ENCODE assay signal across 26 mouse cellular contexts in genomic region chr11:48830279-48830678, GRCm38 (mm10). TPM values are rescaled to one million over a fixed set of nuclear protein-coding genes. Genes with fewer than 3 reads are reported as not detected.
DNase-seq lines count a peak whose midpoint lies in the region; ATAC-seq and TF ChIP-seq lines count a peak whose summit lies in the region.
"Had no signal": no experiment of that assay in that cellular context is flagged by ENCODE, and none has a peak within 500 bp of the region (broad histone marks: within the 10 kb centered on the region; RNA-seq: fewer than 3 reads in every experiment).

No protein-coding gene starts in this region.

- no peaks in the 10 kb centered on the region; the same call in 1 of the 2 replicates for H3K79me2 ChIP-seq in MEL (ENCODE audit: control insufficient read depth, insufficient read depth, low read length, poor library complexity)

- no peak for TF ChIP-seq CTCF in lung, postnatal 0 days (IDR thresholded peaks at IDR 0.05)
- TF ChIP-seq CTCF in MEL (IDR thresholded peaks at IDR 0.05 in 2 of 3, conservative IDR thresholded peaks at IDR 0.05 in 1 of 3; ENCODE audit: control insufficient read depth in 1 of 3, insufficient read depth in 1 of 3, low read depth in 2 of 3, low read length in 3 of 3, poor library complexity in 1 of 3, severe bottlenecking in 1 of 3): no peak

- H3K9me3 ChIP-seq in heart, embryonic 13.5 days: no peaks in the 10 kb centered on the region; the same call in 1 of the 2 replicates
- no peaks in the 10 kb centered on the region for H3K9me3 ChIP-seq in lung, postnatal 0 days (ENCODE audit: low read length)
- H3K9me3 ChIP-seq in MEL (replicated peaks; ENCODE audit: insufficient read depth, low read length): no peaks in the 10 kb centered on the region
- H3K9me3 ChIP-seq: embryonic facial prominence, embryonic 13.5 days; embryonic facial prominence, embryonic 15.5 days; forebrain, embryonic 12.5 days had no signal

- H3K27me3 ChIP-seq in heart, embryonic 13.5 days (replicated peaks): no peaks in the 10 kb centered on the region
- H3K27me3 ChIP-seq in lung, postnatal 0 days (replicated peaks; ENCODE audit: insufficient read depth, low read length): no peaks in the 10 kb centered on the region
- H3K27me3 ChIP-seq in MEL (ENCODE audit: control insufficient read depth in 1 of 2, insufficient read depth in 2 of 2, low read length in 2 of 2): no peaks in the 10 kb centered on the region
- H3K27me3 ChIP-seq: embryonic facial prominence, embryonic 13.5 days; embryonic facial prominence, embryonic 15.5 days had no signal

- no peak overlapping the region for H3K4me3 ChIP-seq in heart, embryonic 13.5 days
- H3K4me3 ChIP-seq in lung, postnatal 0 days (ENCODE audit: low read depth, low read length): no peak overlapping the region
- H3K4me3 ChIP-seq in MEL (ENCODE audit: control insufficient read depth in 1 of 2, insufficient read depth in 1 of 2, low read depth in 2 of 2, low read length in 2 of 2): no peak overlapping the region
- H3K4me3 ChIP-seq: embryonic facial prominence, embryonic 13.5 days; embryonic facial prominence, embryonic 15.5 days; erythroblast, embryonic 14.5 days; forebrain, embryonic 10.5 days; forebrain, embryonic 12.5 days had no signal

- WGBS in heart, embryonic 13.5 days: 32% methylated on average over 2 of the region's 2 CpGs
- 41% methylated on average over 2 of the region's 2 CpGs for WGBS in lung, postnatal 0 days

- 0 out of 2 replicates have a peak overlapping the region, but pooled peaks have one; percentile 28 for H3K9ac ChIP-seq in heart, embryonic 13.5 days
- no peak overlapping the region for H3K9ac ChIP-seq in lung, postnatal 0 days (replicated peaks; ENCODE audit: low read depth)
- H3K9ac ChIP-seq in MEL (ENCODE audit: control insufficient read depth, low read depth, low read length, poor library complexity, severe bottlenecking): no peak overlapping the region
- H3K9ac ChIP-seq: embryonic facial prominence, embryonic 13.5 days; embryonic facial prominence, embryonic 15.5 days; forebrain, embryonic 12.5 days had no signal

- intact Hi-C loops in heart, postnatal 36 days (cut with DNase I): no loop called here

- TF ChIP-seq POLR2A in MEL (IDR thresholded peaks at IDR 0.05; ENCODE audit: control insufficient read depth in 1 of 2, insufficient read depth in 1 of 2, low read depth in 1 of 2, low read length in 2 of 2, poor library complexity in 1 of 2): no peak

- peak; percentile 90 for TF ChIP-seq EP300 in lung, postnatal 0 days (IDR thresholded peaks at IDR 0.05)
- TF ChIP-seq EP300 in MEL (IDR thresholded peaks at IDR 0.05; ENCODE audit: low read depth in 1 of 2, low read length in 2 of 2): no peak

- no peak for DNase-seq in heart, postnatal 36 days
- DNase-seq in lung, postnatal 0 days (ENCODE audit: low spot score): peak; percentile 76
- DNase-seq in lung, postnatal 10 days: no peak
- DNase-seq in lung, postnatal 36 days: peak; percentile 49
- DNase-seq in lung, adult 18-20 months: no peak
- no peak for DNase-seq in MEL (ENCODE audit: low read depth, low spot score)
- DNase-seq: adrenal gland, adult 2 months; adrenal gland, postnatal 10 days; adrenal gland, postnatal 25 days; B cell, adult 2 months; cerebellum, adult 11 months; cerebellum, adult 18-20 months; cerebellum, adult 8-10 months; cerebellum, adult 9-11 months; cerebellum, postnatal 14 days; cerebellum, postnatal 36 days; embryo, embryonic 11 days had no signal

- no peaks in the 10 kb centered on the region for H3K36me3 ChIP-seq in heart, embryonic 13.5 days
- H3K36me3 ChIP-seq in lung, postnatal 0 days (ENCODE audit: insufficient read depth, low read length): no peaks in the 10 kb centered on the region
- H3K36me3 ChIP-seq in MEL (ENCODE audit: control insufficient read depth in 1 of 2, insufficient read depth in 2 of 2, low read length in 2 of 2): peaks cover 0 to 7% of the 10 kb centered on the region in 2 experiments; a peak in 2 of 4 replicates
- H3K36me3 ChIP-seq: embryonic facial prominence, embryonic 13.5 days; embryonic facial prominence, embryonic 15.5 days; forebrain, embryonic 10.5 days; forebrain, embryonic 12.5 days; G1E had no signal

- no peak for TF ChIP-seq RAD21 in MEL (IDR thresholded peaks at IDR 0.05; ENCODE audit: low read depth, low read length)

- H3K27ac ChIP-seq in heart, embryonic 13.5 days (replicated peaks): 0 out of 2 replicates have a peak overlapping the region, but pooled peaks have one; percentile 15
- H3K27ac ChIP-seq in lung, postnatal 0 days (ENCODE audit: low read length): no peak overlapping the region
- no peak overlapping the region for H3K27ac ChIP-seq in MEL (ENCODE audit: control insufficient read depth, low read depth, low read length)
- H3K27ac ChIP-seq: embryonic facial prominence, embryonic 13.5 days; embryonic facial prominence, embryonic 15.5 days; forebrain, embryonic 10.5 days; forebrain, embryonic 12.5 days had no signal

- ATAC-seq in heart, embryonic 13.5 days (ENCODE audit: extremely low read depth, insufficient number of reproducible peaks, low FRiP score, low TSS enrichment): no peak
- peak; percentile 11; the same call in 1 of the 2 replicates for ATAC-seq in lung, postnatal 0 days
- ATAC-seq: CD4-positive, CD25-positive, alpha-beta regulatory T cell, adult 4 months; forebrain, embryonic 14.5 days had no signal

- no peak overlapping the region for H3K4me2 ChIP-seq in heart, embryonic 13.5 days
- H3K4me2 ChIP-seq in lung, postnatal 0 days (replicated peaks; ENCODE audit: low read depth, low read length): no peak overlapping the region
- H3K4me2 ChIP-seq: embryonic facial prominence, embryonic 13.5 days; embryonic facial prominence, embryonic 15.5 days; forebrain, embryonic 12.5 days had no signal

- H3K4me1 ChIP-seq in heart, embryonic 13.5 days: peaks cover 22% of the 10 kb centered on the region
- H3K4me1 ChIP-seq in lung, postnatal 0 days (ENCODE audit: insufficient read depth, low read depth, low read length): no peaks in the 10 kb centered on the region
- H3K4me1 ChIP-seq in MEL (ENCODE audit: control insufficient read depth in 1 of 2, insufficient read depth in 2 of 2, low read length in 2 of 2): peaks cover 0 to 10% of the 10 kb centered on the region in 2 experiments; a peak in 2 of 4 replicates
- H3K4me1 ChIP-seq: embryonic facial prominence, embryonic 13.5 days; embryonic facial prominence, embryonic 15.5 days had no signal

TF ChIP-seq in MEL, 35 proteins besides CTCF, POLR2A, EP300 and RAD21:
- TF ChIP-seq ETS1 (IDR thresholded peaks at IDR 0.05; ENCODE audit: low read depth, low read length): peak; percentile 49; the same call in 1 of the 2 replicates
- TF ChIP-seq MAX (IDR thresholded peaks at IDR 0.05; ENCODE audit: low read length): 0 out of 2 replicates have a peak, but pooled peaks have one; percentile 31
- TF ChIP-seq RCOR1 (IDR thresholded peaks at IDR 0.05; ENCODE audit: low read depth, low read length): no peak
- no peak for TF ChIP-seq TBP (IDR thresholded peaks at IDR 0.05; ENCODE audit: low read depth, low read length)
- TF ChIP-seq MXI1 (IDR thresholded peaks at IDR 0.05; ENCODE audit: low read depth, low read length): peak; percentile 31; the same call in 1 of the 2 replicates
- no peak for TF ChIP-seq JUND (IDR thresholded peaks at IDR 0.05; ENCODE audit: low read depth, low read length)
- 0 out of 2 replicates have a peak, but pooled peaks have one; percentile 17 for TF ChIP-seq SIN3A (IDR thresholded peaks at IDR 0.05; ENCODE audit: low read length)

RNA-seq across cellular contexts. Expression of gene Gm12184, which starts 3.8 kb away (rescaled TPM):
- polyA plus RNA-seq in heart, embryonic 13.5 days (2015; fragmentation: Nextera tagmentation; extraction: Ambion mirVana): 0.53 and 1.2 TPM in 2 replicates
- 1 to 10 TPM; 3.5 to 3.9 TPM for total RNA-seq in heart, postnatal 36 days (2021)
- polyA plus RNA-seq in lung, postnatal 0 days (2015; fragmentation: Nextera tagmentation; extraction: Ambion mirVana): 4.4 and 5.5 TPM in 2 replicates
- 7.1 and 10.9 TPM in 2 replicates for total RNA-seq in MEL (2012; rRNA removed)
- 10 to 100 TPM in 1 of 2 experiments, not detected in 1; 15.3 TPM for polyA plus RNA-seq in MEL (2012; ENCODE audit: insufficient read depth in 1 of 2, insufficient read length in 2 of 2, low read depth in 1 of 2, low replicate concordance in 2 of 2, missing spikeins in 1 of 2)

RNA-seq across cellular contexts. Expression of gene Trim7, which starts 4.3 kb away (rescaled TPM):
- polyA plus RNA-seq in heart, embryonic 13.5 days (2015; fragmentation: Nextera tagmentation; extraction: Ambion mirVana): 0.56 and 0.88 TPM in 2 replicates
- total RNA-seq in heart, postnatal 36 days (2021): 10 to 100 TPM; 17.8 to 26.2 TPM
- 1.2 and 1.6 TPM in 2 replicates for polyA plus RNA-seq in lung, postnatal 0 days (2015; fragmentation: Nextera tagmentation; extraction: Ambion mirVana)
- 0.72 and 0.81 TPM in 2 replicates for total RNA-seq in MEL (2012; rRNA removed)
- polyA plus RNA-seq in MEL (2012; ENCODE audit: insufficient read depth in 1 of 2, insufficient read length in 2 of 2, low read depth in 1 of 2, low replicate concordance in 2 of 2, missing spikeins in 1 of 2): 1 to 10 TPM in 1 of 2 experiments, not detected in 1; 1.3 TPM
- polyA plus RNA-seq: erythroblast, embryonic 14.5 days had no signal

RNA-seq across cellular contexts. Expression of gene Trim41, which starts 13.1 kb away (rescaled TPM):
- polyA plus RNA-seq in heart, embryonic 13.5 days (2015; fragmentation: Nextera tagmentation; extraction: Ambion mirVana): 3.2 TPM in 2 replicates
- total RNA-seq in heart, postnatal 36 days (2021): 10 to 100 TPM; 21.0 to 22.7 TPM
- 4.3 and 5.1 TPM in 2 replicates for polyA plus RNA-seq in lung, postnatal 0 days (2015; fragmentation: Nextera tagmentation; extraction: Ambion mirVana)
- 31.6 and 37.0 TPM in 2 replicates for total RNA-seq in MEL (2012; rRNA removed)
- 10 to 100 TPM; 56.4 to 76.3 TPM for polyA plus RNA-seq in MEL (2012; ENCODE audit: insufficient read depth in 1 of 2, insufficient read length in 2 of 2, low read depth in 1 of 2, low replicate concordance in 2 of 2, missing spikeins in 1 of 2)

RNA-seq across cellular contexts. Expression of gene Rack1, which starts 30.1 kb away (rescaled TPM):
- polyA plus RNA-seq in heart, embryonic 13.5 days (2015; fragmentation: Nextera tagmentation; extraction: Ambion mirVana): 444 and 458 TPM in 2 replicates
- 100 to 1,000 TPM; 385 to 411 TPM for total RNA-seq in heart, postnatal 36 days (2021)
- 404 and 434 TPM in 2 replicates for polyA plus RNA-seq in lung, postnatal 0 days (2015; fragmentation: Nextera tagmentation; extraction: Ambion mirVana)
- total RNA-seq in MEL (2012; rRNA removed): 5,378 and 5,815 TPM in 2 replicates
- 1,000 to 10,000 TPM in 1 of 2 experiments, 100 to 1,000 TPM in 1; 376 to 4,421 TPM for polyA plus RNA-seq in MEL (2012; ENCODE audit: insufficient read depth in 1 of 2, insufficient read length in 2 of 2, low read depth in 1 of 2, low replicate concordance in 2 of 2, missing spikeins in 1 of 2)

RNA-seq across cellular contexts. Expression of gene Irgm1, which starts 41.2 kb away (rescaled TPM):
- polyA plus RNA-seq in heart, embryonic 13.5 days (2015; fragmentation: Nextera tagmentation; extraction: Ambion mirVana): 8.4 and 10.6 TPM in 2 replicates
- total RNA-seq in heart, postnatal 36 days (2021): 10 to 100 TPM; 12.5 to 13.5 TPM
- 20.2 and 26.4 TPM in 2 replicates for polyA plus RNA-seq in lung, postnatal 0 days (2015; fragmentation: Nextera tagmentation; extraction: Ambion mirVana)
- total RNA-seq in MEL (2012; rRNA removed): 7.5 and 10.7 TPM in 2 replicates
- polyA plus RNA-seq in MEL (2012; ENCODE audit: insufficient read depth in 1 of 2, insufficient read length in 2 of 2, low read depth in 1 of 2, low replicate concordance in 2 of 2, missing spikeins in 1 of 2): 10 to 100 TPM in 1 of 2 experiments, not detected in 1; 10.0 TPM
- polyA plus RNA-seq: erythroblast, embryonic 14.5 days had no signal

Comparison
In these comparisons a context has a peak if more than half of its experiments do, and no peak if none do; other contexts are left out.
1. DNase-seq: peak in lung, postnatal 0 days (single experiment) and lung, postnatal 36 days (single experiment); none in heart, postnatal 36 days (0 of 2), lung, postnatal 10 days (single experiment), lung, adult 18-20 months (0 of 2) and MEL (single experiment).